Mouse (Mus musculus): Measurements from ENCODE around the gene Samd1.

Samd1 gene

GRCm38 (mm10) chr8:84010625-84011611 lies 13.4 kb downstream of the Samd1 start:
- in situ Hi-C loops (cut with MboI; ENCODE audit: low sequenced_read_pairs) = no loop called here

GRCm38 (mm10) chr8:84011705-84012498 lies 14.4 kb downstream of the Samd1 start, which contains the start of gene 2210011C24Rik:
TSS of gene 2210011C24Rik (minus strand) at chr8:84012171.
- in situ Hi-C loops (cut with MboI; ENCODE audit: low sequenced_read_pairs) = no loop called here

GRCm38 (mm10) chr8:84012499-84013165 lies 15.2 kb downstream of the Samd1 start:
- in situ Hi-C loops (cut with MboI; ENCODE audit: low sequenced_read_pairs) = no loop called here

GRCm38 (mm10) chr8:84015833-84016232 lies 18.4 kb downstream of the Samd1 start:
- in situ Hi-C loops (cut with MboI; ENCODE audit: low sequenced_read_pairs) = no loop called here

- in situ Hi-C loops (cut with MboI; ENCODE audit: low sequenced_read_pairs) = no loop called here
These were observed 22.3 kb downstream of the Samd1 start for GRCm38 (mm10) chr8:84019738-84020137.

GRCm38 (mm10) chr8:84021096-84021495 lies 23.6 kb downstream of the Samd1 start, which contains the start of gene Palm3:
TSS of gene Palm3 (plus strand) at chr8:84021471.
- in situ Hi-C loops (cut with MboI; ENCODE audit: low sequenced_read_pairs) = no loop called here

GRCm38 (mm10) chr8:84021569-84021968 lies 24.1 kb downstream of the Samd1 start:
- in situ Hi-C loops (cut with MboI; ENCODE audit: low sequenced_read_pairs) = no loop called here

GRCm38 (mm10) chr8:84023085-84023484 lies 25.6 kb downstream of the Samd1 start:
- in situ Hi-C loops (cut with MboI; ENCODE audit: low sequenced_read_pairs) = no loop called here

GRCm38 (mm10) chr8:84023631-84024030 lies 26.2 kb downstream of the Samd1 start:
- in situ Hi-C loops (cut with MboI; ENCODE audit: low sequenced_read_pairs) = no loop called here

GRCm38 (mm10) chr8:84024171-84024570 lies 26.7 kb downstream of the Samd1 start:
- in situ Hi-C loops (cut with MboI; ENCODE audit: low sequenced_read_pairs) = no loop called here

GRCm38 (mm10) chr8:84025863-84026262 lies 28.4 kb downstream of the Samd1 start:
- in situ Hi-C loops (cut with MboI; ENCODE audit: low sequenced_read_pairs) = no loop called here

GRCm38 (mm10) chr8:84027449-84027848 lies 30.0 kb downstream of the Samd1 start:
- in situ Hi-C loops (cut with MboI; ENCODE audit: low sequenced_read_pairs) = no loop called here

GRCm38 (mm10) chr8:84029272-84029671 lies 31.8 kb downstream of the Samd1 start:
- in situ Hi-C loops (cut with MboI; ENCODE audit: low sequenced_read_pairs) = no loop called here

- in situ Hi-C loops (cut with MboI; ENCODE audit: low sequenced_read_pairs) = loop anchor here (10.0 kb wide), 1 partner anchor 142 kb away; no protein-coding TSS in a partner anchor
These were observed 35.3 kb downstream of the Samd1 start for GRCm38 (mm10) chr8:84032777-84033176.

GRCm38 (mm10) chr8:84038015-84038414 lies 40.5 kb downstream of the Samd1 start:
- in situ Hi-C loops (cut with MboI; ENCODE audit: low sequenced_read_pairs) = loop anchor here (10.0 kb wide), 1 partner anchor 137 kb away; no protein-coding TSS in a partner anchor

- in situ Hi-C loops (cut with MboI; ENCODE audit: low sequenced_read_pairs) = loop anchor here (10.0 kb wide), 1 partner anchor 136 kb away; no protein-coding TSS in a partner anchor
These were observed 41.6 kb downstream of the Samd1 start for GRCm38 (mm10) chr8:84039050-84039449.

GRCm38 (mm10) chr8:84042066-84042947 lies 44.8 kb downstream of the Samd1 start, which contains the start of gene Il27ra:
TSS of gene Il27ra (minus strand) at chr8:84042589.
- in situ Hi-C loops (cut with MboI; ENCODE audit: low sequenced_read_pairs) = no loop called here

- in situ Hi-C loops (cut with MboI; ENCODE audit: low sequenced_read_pairs) = no loop called here
These were observed 45.5 kb downstream of the Samd1 start for GRCm38 (mm10) chr8:84042948-84043342.

- in situ Hi-C loops (cut with MboI; ENCODE audit: low sequenced_read_pairs) = no loop called here
These were observed 46.6 kb downstream of the Samd1 start for GRCm38 (mm10) chr8:84044103-84044502.

- in situ Hi-C loops (cut with MboI; ENCODE audit: low sequenced_read_pairs) = no loop called here
These were observed 47.4 kb downstream of the Samd1 start, which contains the start of gene Rln3 for GRCm38 (mm10) chr8:84044900-84045299. TSS of gene Rln3 (minus strand) at chr8:84045000.
